Mouse (Mus musculus) forebrain, postnatal 0 days (tissue): ENCODE measurements around the gene Nrap. TPM values are rescaled to one million over a fixed set of nuclear protein-coding genes. Genes with fewer than 3 reads are reported as not detected.

Experiments used
- ATAC-seq: fragments of 200-750 bp; cut with Nextera tagmentation; 2 replicates; pipeline ENCODE4 v1.8.0; 2017; ENCODE audit warnings: mild to moderate bottlenecking, moderate library complexity
- DNase-seq: peaks from one replicate; pipeline ENCODE4 v3.0.0-alpha.2; 2015
- H3K27ac ChIP-seq: fragments of 300-500 bp; sonication (generic); 2 replicates; pipeline ENCODE4 v1.5.1; 2014; ENCODE audit warnings: low read depth, mild to moderate bottlenecking, antibody characterized with exemption, low read length, moderate library complexity, mixed read lengths
- H3K27me3 ChIP-seq: fragments of 300-500 bp; sonication (generic); 2 replicates; pipeline ENCODE4 v1.6.1; 2014; ENCODE audit warnings: mild to moderate bottlenecking, low read length, mixed read lengths; ENCODE audit not compliant: insufficient read depth
- H3K36me3 ChIP-seq: fragments of 300-500 bp; sonication (generic); 2 replicates; pipeline ENCODE4 v1.6.1; 2014; ENCODE audit warnings: mild to moderate bottlenecking, moderate library complexity; ENCODE audit not compliant: insufficient read depth
- H3K4me1 ChIP-seq: fragments of 300-500 bp; sonication (generic); 2 replicates; pipeline ENCODE4 v1.6.1; 2014; ENCODE audit warnings: antibody characterized with exemption; ENCODE audit not compliant: insufficient read depth
- H3K4me2 ChIP-seq: fragments of 300-500 bp; sonication (generic); 2 replicates; pipeline ENCODE4 v1.6.1; 2014; ENCODE audit warnings: low read depth, mild to moderate bottlenecking, moderate library complexity
- H3K4me3 ChIP-seq: fragments of 300-500 bp; sonication (generic); 2 replicates; pipeline ENCODE4 v1.5.1; 2014; ENCODE audit warnings: low read depth, low read length, mixed read lengths
- H3K9ac ChIP-seq: fragments of 300-500 bp; sonication (generic); 2 replicates; pipeline ENCODE4 v1.6.1; 2014; ENCODE audit warnings: mild to moderate bottlenecking
- H3K9me3 ChIP-seq: fragments of 300-500 bp; sonication (generic); 2 replicates; pipeline ENCODE4 v1.6.1; 2016; ENCODE audit warnings: low read length
- CTCF ChIP-seq: sonication (generic); IDR thresholded peaks from 2 replicates; pipeline ENCODE4 v1.5.1; 2016; ENCODE audit warnings: antibody characterized with exemption, control low read depth, low read depth
- WGBS: fragments of 180-500 bp; shearing (Covaris S2); extraction: QIAGEN DNeasy Blood & Tissue Kit; methylation state at CpG from one replicate; pipeline ENCODE4 v1.1.7; 2014; 5-methylcytosine and 5-hydroxymethylcytosine counted together
- polyA plus RNA-seq: library from polyadenylated mRNA; unstranded; fragments of >200 nt; fragmentation: Nextera tagmentation; extraction: Ambion mirVana; gene quantifications from 2 replicates; pipeline ENCODE4 v1.2.1, GENCODE M21; 2015
- total RNA-seq: library from RNA; depleted of rRNA; stranded (reverse); fragments of >200 nt; gene quantifications from 2 replicates; pipeline ENCODE4 v1.2.3, GENCODE M21; 2014

Gene Nrap
- total and polyA plus RNA-seq, 2 experiments from 2014 or later = 0.76 to 0.86 TPM

DNA sequence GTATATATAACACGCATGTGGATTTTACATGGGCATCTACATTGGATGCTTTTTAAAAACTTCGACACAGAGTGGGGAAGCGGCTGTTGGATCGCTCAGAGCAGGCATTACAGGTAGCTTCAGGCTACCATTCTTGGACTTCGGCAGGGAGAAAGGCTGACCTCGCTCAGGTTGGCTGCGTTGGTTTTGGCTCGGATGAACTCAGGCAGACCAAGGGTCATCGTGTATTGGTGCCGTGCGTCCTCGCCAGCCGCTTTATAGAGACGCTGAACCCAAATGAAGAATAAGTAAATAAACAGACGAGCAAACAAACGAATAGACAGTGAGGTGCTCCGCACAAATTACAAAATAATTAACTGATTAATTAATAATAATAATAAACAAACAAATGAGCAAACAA, 53.5 kb downstream of the Nrap start:
- Histone ChIP-seq H3K36me3 (no peaks in the 10 kb centered on the region), H3K9ac (no peak overlapping the region), H3K27me3 (no peaks in the 10 kb centered on the region; the same call in 1 of the 2 replicates), H3K4me1 (no peaks in the 10 kb centered on the region), H3K4me3 (no peak overlapping the region), H3K27ac (no peak overlapping the region), H3K4me2 (no peak overlapping the region), H3K9me3 (no peaks in the 10 kb centered on the region)
- DNase-seq (no peak), ATAC-seq (no peak)
- WGBS = 90% methylated on average over 17 of the region's 17 CpGs
- no peak for TF ChIP-seq CTCF

DNA sequence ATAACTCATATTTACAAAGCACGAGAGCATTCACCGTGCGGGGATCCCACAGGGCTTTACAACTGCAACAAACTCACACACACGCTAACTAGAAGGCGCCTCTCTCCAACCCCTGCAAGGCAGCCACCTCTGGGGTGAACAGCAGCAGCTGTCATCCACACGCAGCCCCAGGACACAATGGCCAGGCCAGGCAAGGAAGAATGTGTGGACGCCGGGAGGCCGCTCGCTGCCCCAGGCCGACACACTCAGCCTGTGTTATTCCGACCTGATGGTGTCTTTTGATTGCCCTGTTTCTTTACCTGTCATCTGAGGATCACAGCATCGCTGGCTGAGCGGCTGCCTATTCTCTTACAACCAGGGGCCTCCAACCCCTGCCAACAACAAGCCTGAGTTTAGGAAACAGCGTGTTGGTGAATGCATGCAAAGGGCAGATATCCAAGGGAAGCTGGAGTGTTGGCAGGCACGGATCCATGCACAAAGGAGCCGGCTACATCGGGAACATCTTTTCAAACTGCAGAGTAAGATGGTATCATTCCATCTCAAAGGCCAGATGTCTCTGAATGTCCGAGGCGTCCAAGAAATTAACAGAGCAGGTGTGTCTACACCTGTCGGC, 63.5 kb downstream of the Nrap start:
- Histone ChIP-seq H3K4me1 (no peaks in the 10 kb centered on the region), H3K27me3 (no peaks in the 10 kb centered on the region), H3K9me3 (no peaks in the 10 kb centered on the region), H3K36me3 (no peaks in the 10 kb centered on the region), H3K27ac (no peak overlapping the region), H3K4me2 (no peak overlapping the region), H3K4me3 (no peak overlapping the region), H3K9ac (no peak overlapping the region; the same call in 1 of the 2 replicates)
- TF ChIP-seq CTCF = no peak
- ATAC-seq (peak; percentile 36), DNase-seq (no peak)
- 27% methylated on average over 21 of the region's 21 CpGs for WGBS

DNA sequence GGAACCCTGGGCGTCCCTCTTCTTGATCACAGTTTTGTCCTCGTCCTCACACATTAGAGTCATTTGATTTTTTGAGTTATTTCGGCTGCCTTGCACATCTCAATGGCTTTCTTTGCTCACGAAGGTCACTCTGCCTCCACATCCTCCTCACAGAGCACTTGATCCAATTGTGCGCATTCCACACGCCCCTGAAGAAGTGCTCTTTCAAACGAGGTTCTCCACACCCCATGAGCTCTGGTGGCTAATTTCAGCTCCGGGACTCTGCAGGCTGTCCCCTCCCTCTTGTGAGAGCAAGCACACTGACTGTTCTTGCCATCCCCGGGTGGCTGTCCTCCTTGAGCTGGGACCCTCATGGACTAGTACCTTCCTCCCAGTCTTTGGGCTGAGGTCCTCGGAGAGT, 64.2 kb downstream of the Nrap start:
- H3K27ac ChIP-seq = no peak overlapping the region; the same call in 1 of the 2 replicates
- DNase-seq = no peak
- no peak for ATAC-seq
- H3K4me1 ChIP-seq = no peaks in the 10 kb centered on the region
- no peak for TF ChIP-seq CTCF
- H3K4me3 ChIP-seq = no peak overlapping the region
- no peak overlapping the region for H3K4me2 ChIP-seq
- H3K36me3 ChIP-seq = no peaks in the 10 kb centered on the region
- no peak overlapping the region for H3K9ac ChIP-seq
- 44% methylated on average over 10 of the region's 10 CpGs for WGBS
- no peaks in the 10 kb centered on the region for H3K9me3 ChIP-seq
- no peaks in the 10 kb centered on the region for H3K27me3 ChIP-seq

DNA sequence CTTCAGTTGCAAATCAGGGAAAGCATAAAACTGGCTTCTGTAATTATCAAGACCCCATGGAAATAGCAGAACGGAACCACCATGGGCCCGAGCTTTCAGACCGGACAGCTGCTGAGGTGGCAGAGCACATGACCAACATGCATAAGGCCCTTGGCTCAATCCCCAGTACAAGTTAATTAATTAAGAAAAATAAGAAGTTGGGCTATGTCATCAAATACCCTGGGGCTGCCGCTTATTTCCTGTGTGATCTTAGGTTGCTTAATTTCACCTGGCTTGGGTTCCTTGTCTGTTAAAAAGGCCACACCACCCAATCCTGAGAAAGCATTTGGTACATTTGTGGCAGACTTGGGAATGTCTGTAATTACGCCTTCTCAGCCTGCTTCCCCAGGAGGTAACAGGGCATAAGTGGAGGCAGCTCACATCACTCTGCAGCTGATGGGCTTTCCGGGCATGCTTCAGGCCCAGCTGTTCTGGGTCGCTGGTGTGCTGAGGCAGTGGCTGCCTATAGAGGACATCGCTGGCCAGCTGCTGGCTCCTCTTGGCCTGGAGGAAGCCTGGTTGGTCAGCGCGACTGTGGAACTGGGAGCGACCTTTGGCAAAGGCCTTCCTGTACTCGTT, 68.4 kb downstream of the Nrap start:
- ATAC-seq = no peak
- Histone ChIP-seq H3K4me1 (no peaks in the 10 kb centered on the region), H3K4me3 (no peak overlapping the region), H3K4me2 (no peak overlapping the region), H3K36me3 (no peaks in the 10 kb centered on the region), H3K27ac (no peak overlapping the region), H3K9me3 (no peaks in the 10 kb centered on the region), H3K9ac (no peak overlapping the region), H3K27me3 (no peaks in the 10 kb centered on the region)
- no peak for DNase-seq
- 65% methylated on average over 12 of the region's 12 CpGs for WGBS
- TF ChIP-seq CTCF = no peak

DNA sequence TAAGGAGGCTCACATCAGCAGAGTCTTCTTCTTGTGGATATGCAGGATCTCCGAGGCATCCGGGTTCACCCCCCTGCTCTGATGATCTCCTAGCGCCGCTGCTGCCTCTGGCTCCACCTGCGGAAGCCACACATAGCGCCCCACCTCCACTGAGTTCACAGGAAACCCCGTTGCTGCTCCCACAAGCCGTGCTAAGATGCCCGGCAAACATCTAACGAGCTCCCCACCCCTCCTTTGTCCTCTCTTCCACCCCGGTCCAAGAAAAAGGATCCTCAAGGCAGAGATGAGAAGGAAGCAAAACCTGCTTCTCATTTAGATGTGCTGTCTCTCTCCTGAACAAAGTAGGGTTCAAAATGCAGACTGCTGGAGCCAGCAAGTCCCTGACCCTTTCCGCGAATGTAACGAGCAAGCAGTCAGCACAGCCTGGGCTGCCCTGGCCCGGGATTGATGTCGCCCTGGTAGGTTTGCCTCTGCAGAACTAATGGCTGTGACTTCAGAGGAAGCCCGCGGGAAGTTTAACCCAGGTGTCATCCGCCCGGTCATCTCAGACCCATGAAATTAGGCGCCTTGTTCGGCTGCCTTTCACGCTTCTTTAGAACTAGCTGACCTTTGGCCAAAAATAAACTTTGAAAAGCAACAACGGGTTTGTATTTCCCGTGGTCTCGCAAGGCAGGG, 69.5 kb downstream of the Nrap start:
- H3K27me3 ChIP-seq = no peaks in the 10 kb centered on the region
- no peak for DNase-seq
- H3K4me3 ChIP-seq = no peak overlapping the region
- H3K27ac ChIP-seq = no peak overlapping the region
- ATAC-seq = peak; percentile 40; the same call in 1 of the 2 replicates
- H3K4me1 ChIP-seq = no peaks in the 10 kb centered on the region
- H3K9ac ChIP-seq = peak overlapping the region; percentile 22; the same call in 1 of the 2 replicates
- H3K9me3 ChIP-seq = no peaks in the 10 kb centered on the region
- 31% methylated on average over 26 of the region's 26 CpGs for WGBS
- no peak for TF ChIP-seq CTCF
- H3K4me2 ChIP-seq = peak overlapping the region; percentile 2; the same call in 1 of the 2 replicates
- H3K36me3 ChIP-seq = no peaks in the 10 kb centered on the region

DNA sequence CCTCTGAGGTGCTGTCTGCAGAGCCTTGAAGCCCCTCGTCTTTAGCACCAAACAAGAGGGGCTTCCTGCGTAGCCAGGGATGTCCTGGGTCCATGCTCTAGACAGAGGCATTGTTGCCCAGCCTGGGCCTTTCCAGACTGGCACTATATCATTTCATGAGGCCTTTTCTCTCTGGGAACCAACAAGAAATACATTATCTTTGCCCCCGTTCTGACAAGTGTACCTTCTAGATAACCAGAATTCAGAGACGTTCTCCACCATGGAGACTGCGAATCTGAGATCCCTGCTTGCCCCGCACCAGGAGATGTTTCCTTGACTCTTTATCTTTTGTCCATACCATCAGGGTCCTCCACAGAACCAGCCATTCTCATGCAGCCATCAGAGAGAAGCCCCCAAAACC, 70.2 kb downstream of the Nrap start:
- WGBS = 90% methylated on average over 6 of the region's 6 CpGs
- ATAC-seq (no peak), DNase-seq (no peak)
- TF ChIP-seq CTCF = no peak
- Histone ChIP-seq H3K4me1 (no peaks in the 10 kb centered on the region), H3K36me3 (no peaks in the 10 kb centered on the region), H3K4me2 (no peak overlapping the region), H3K27me3 (no peaks in the 10 kb centered on the region), H3K9ac (0 out of 2 replicates have a peak overlapping the region, but pooled peaks have one; percentile 22), H3K9me3 (no peaks in the 10 kb centered on the region), H3K27ac (no peak overlapping the region), H3K4me3 (no peak overlapping the region)

DNA sequence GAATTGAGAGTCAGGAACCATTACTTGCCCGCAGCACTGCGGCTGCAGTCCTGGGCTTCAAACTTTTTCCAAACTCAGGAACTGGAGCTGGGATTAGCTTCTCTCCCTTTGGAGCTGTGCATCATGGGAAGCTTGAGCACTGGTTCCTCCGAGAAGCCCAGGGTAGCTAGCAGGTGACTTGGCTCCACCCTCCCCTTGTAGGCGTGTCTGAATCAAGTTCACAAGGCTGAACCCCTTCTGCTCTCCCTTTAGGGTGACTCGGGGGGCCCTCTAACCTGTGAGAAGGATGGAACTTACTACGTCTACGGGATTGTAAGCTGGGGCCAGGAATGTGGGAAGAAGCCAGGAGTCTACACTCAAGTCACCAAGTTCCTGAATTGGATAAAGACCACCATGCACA, 70.6 kb downstream of the Nrap start:
- H3K4me1 ChIP-seq = no peaks in the 10 kb centered on the region
- TF ChIP-seq CTCF = no peak
- no peak overlapping the region for H3K27ac ChIP-seq
- no peaks in the 10 kb centered on the region for H3K9me3 ChIP-seq
- H3K36me3 ChIP-seq = no peaks in the 10 kb centered on the region
- H3K27me3 ChIP-seq = no peaks in the 10 kb centered on the region
- no peak overlapping the region for H3K4me3 ChIP-seq
- H3K9ac ChIP-seq = no peak overlapping the region
- DNase-seq (no peak), ATAC-seq (no peak)
- 93% methylated on average over 7 of the region's 7 CpGs for WGBS
- H3K4me2 ChIP-seq = no peak overlapping the region
